ENCODE assay signal across 17 mouse cellular contexts in genomic region chr4:151619541-151620016, GRCm38 (mm10).
DNase-seq lines count a peak whose midpoint lies in the region; ATAC-seq and TF ChIP-seq lines count a peak whose summit lies in the region.
"Had no signal": no experiment of that assay in that cellular context is flagged by ENCODE, and none has a peak within 500 bp of the region (broad histone marks: within the 10 kb centered on the region; RNA-seq: fewer than 3 reads in every experiment).

No protein-coding gene starts in this region.

- no peaks in the 10 kb centered on the region for H3K36me3 ChIP-seq in midbrain, embryonic 13.5 days
- no peaks in the 10 kb centered on the region for H3K36me3 ChIP-seq in midbrain, embryonic 10.5 days
- no peaks in the 10 kb centered on the region for H3K36me3 ChIP-seq in heart, embryonic 16.5 days (ENCODE audit: control insufficient read depth, insufficient read depth)
- no peaks in the 10 kb centered on the region for H3K36me3 ChIP-seq in hindbrain, postnatal 0 days (ENCODE audit: insufficient read depth, low read length)
- no peaks in the 10 kb centered on the region for H3K36me3 ChIP-seq in lung, postnatal 0 days (ENCODE audit: insufficient read depth, low read length)
- H3K36me3 ChIP-seq: embryonic facial prominence, embryonic 12.5 days; forebrain, embryonic 15.5 days; limb, embryonic 13.5 days had no signal

- 0 out of 2 replicates have a peak, but pooled peaks cover 4% of the 10 kb centered on the region for H3K27me3 ChIP-seq in midbrain, embryonic 13.5 days
- peaks cover 8% of the 10 kb centered on the region; the same call in 1 of the 2 replicates for H3K27me3 ChIP-seq in midbrain, embryonic 10.5 days (ENCODE audit: low read depth, poor library complexity, severe bottlenecking)
- peaks cover 2% of the 10 kb centered on the region; the same call in 1 of the 2 replicates for H3K27me3 ChIP-seq in heart, embryonic 16.5 days (ENCODE audit: control insufficient read depth, insufficient read depth, low read length)
- no peaks in the 10 kb centered on the region for H3K27me3 ChIP-seq in hindbrain, postnatal 0 days (ENCODE audit: insufficient read depth, low read length)
- no peaks in the 10 kb centered on the region for H3K27me3 ChIP-seq in lung, postnatal 0 days (replicated peaks; ENCODE audit: insufficient read depth, low read length)
- H3K27me3 ChIP-seq: embryonic facial prominence, embryonic 12.5 days; forebrain, embryonic 15.5 days; limb, embryonic 13.5 days had no signal

- H3K9me3 ChIP-seq in midbrain, embryonic 13.5 days: no peaks in the 10 kb centered on the region
- no peaks in the 10 kb centered on the region; the same call in 1 of the 2 replicates for H3K9me3 ChIP-seq in midbrain, embryonic 10.5 days (replicated peaks)
- H3K9me3 ChIP-seq in heart, embryonic 16.5 days (replicated peaks; ENCODE audit: control insufficient read depth, low read length): peaks cover 14% of the 10 kb centered on the region
- no peaks in the 10 kb centered on the region for H3K9me3 ChIP-seq in hindbrain, postnatal 0 days (ENCODE audit: low read length)
- no peaks in the 10 kb centered on the region for H3K9me3 ChIP-seq in lung, postnatal 0 days (ENCODE audit: low read length)
- H3K9me3 ChIP-seq: embryonic facial prominence, embryonic 12.5 days; forebrain, embryonic 15.5 days; limb, embryonic 13.5 days had no signal

- ATAC-seq in midbrain, embryonic 13.5 days: peak; percentile 27; the same call in 1 of the 2 replicates
- ATAC-seq in heart, embryonic 16.5 days (replicated peaks; ENCODE audit: extremely low read depth, insufficient read depth, low FRiP score): peak; percentile 75
- ATAC-seq in hindbrain, postnatal 0 days: peak; percentile 85
- ATAC-seq in lung, postnatal 0 days: no peak
- ATAC-seq: forebrain, embryonic 15.5 days had no signal

- no peak for TF ChIP-seq EP300 in lung, postnatal 0 days (IDR thresholded peaks at IDR 0.05)

- no peak overlapping the region for H3K4me3 ChIP-seq in midbrain, embryonic 13.5 days (replicated peaks)
- H3K4me3 ChIP-seq in midbrain, embryonic 10.5 days: no peak overlapping the region
- no peak overlapping the region for H3K4me3 ChIP-seq in heart, embryonic 16.5 days (ENCODE audit: low read length)
- H3K4me3 ChIP-seq in hindbrain, postnatal 0 days (ENCODE audit: low read length): no peak overlapping the region
- no peak overlapping the region for H3K4me3 ChIP-seq in lung, postnatal 0 days (ENCODE audit: low read depth, low read length)
- H3K4me3 ChIP-seq: embryonic facial prominence, embryonic 12.5 days; forebrain, embryonic 15.5 days; limb, embryonic 13.5 days had no signal

- H3K4me2 ChIP-seq in midbrain, embryonic 13.5 days (replicated peaks): no peak overlapping the region
- H3K4me2 ChIP-seq in heart, embryonic 16.5 days (ENCODE audit: low read depth, low read length): no peak overlapping the region
- H3K4me2 ChIP-seq in hindbrain, postnatal 0 days (ENCODE audit: low read depth, low read length): no peak overlapping the region
- no peak overlapping the region for H3K4me2 ChIP-seq in lung, postnatal 0 days (replicated peaks; ENCODE audit: low read depth, low read length)
- H3K4me2 ChIP-seq: embryonic facial prominence, embryonic 12.5 days; forebrain, embryonic 15.5 days; limb, embryonic 13.5 days had no signal

- intact Hi-C loops in heart, postnatal 14 days (cut with DNase I): loop anchor here (5.0 kb wide), 1 partner anchor 143 kb away; no protein-coding TSS in a partner anchor

- WGBS in midbrain, embryonic 13.5 days: 60% methylated on average over 14 of the region's 14 CpGs
- 77% methylated on average over 14 of the region's 14 CpGs for WGBS in midbrain, embryonic 10.5 days
- 61% methylated on average over 14 of the region's 14 CpGs for WGBS in heart, embryonic 16.5 days
- 47% methylated on average over 14 of the region's 14 CpGs for WGBS in hindbrain, postnatal 0 days
- 71% methylated on average over 14 of the region's 14 CpGs for WGBS in lung, postnatal 0 days

- DNase-seq in heart, adult 8-10 months (ENCODE audit: low spot score): peak; percentile 42
- DNase-seq in heart, postnatal 14 days: no peak
- no peak for DNase-seq in midbrain, embryonic 10.5 days (ENCODE audit: low spot score)
- DNase-seq in hindbrain, postnatal 0 days (ENCODE audit: low spot score): peak; percentile 72
- DNase-seq in lung, postnatal 0 days (ENCODE audit: low spot score): no peak
- DNase-seq: cerebellum, adult 11 months; gastrocnemius, postnatal 36 days; kidney, adult 11 months; kidney, postnatal 14 days; lung, postnatal 10 days; thymus, postnatal 36 days had no signal

- no peak overlapping the region for H3K9ac ChIP-seq in midbrain, embryonic 13.5 days (replicated peaks)
- no peak overlapping the region for H3K9ac ChIP-seq in heart, embryonic 16.5 days (ENCODE audit: low read length)
- H3K9ac ChIP-seq in hindbrain, postnatal 0 days (replicated peaks; ENCODE audit: low read length): no peak overlapping the region
- no peak overlapping the region for H3K9ac ChIP-seq in lung, postnatal 0 days (replicated peaks; ENCODE audit: low read depth)
- H3K9ac ChIP-seq: embryonic facial prominence, embryonic 12.5 days; forebrain, embryonic 15.5 days; limb, embryonic 13.5 days; liver, embryonic 14.5 days had no signal

- H3K4me1 ChIP-seq in midbrain, embryonic 13.5 days (replicated peaks): peaks cover 25% of the 10 kb centered on the region
- H3K4me1 ChIP-seq in midbrain, embryonic 10.5 days: peaks cover 25% of the 10 kb centered on the region
- H3K4me1 ChIP-seq in heart, embryonic 16.5 days (ENCODE audit: control insufficient read depth, insufficient read depth, low read length): peaks cover 3% of the 10 kb centered on the region; the same call in 1 of the 2 replicates
- H3K4me1 ChIP-seq in hindbrain, postnatal 0 days (ENCODE audit: insufficient read depth, low read length): no peaks in the 10 kb centered on the region
- no peaks in the 10 kb centered on the region for H3K4me1 ChIP-seq in lung, postnatal 0 days (ENCODE audit: insufficient read depth, low read depth, low read length)
- H3K4me1 ChIP-seq: limb, embryonic 13.5 days had no signal

- no peak overlapping the region for H3K27ac ChIP-seq in midbrain, embryonic 13.5 days
- H3K27ac ChIP-seq in midbrain, embryonic 10.5 days (replicated peaks): no peak overlapping the region
- H3K27ac ChIP-seq in heart, embryonic 16.5 days (ENCODE audit: low read length): no peak overlapping the region
- peak overlapping the region; percentile 41; the same call in 1 of the 2 replicates for H3K27ac ChIP-seq in hindbrain, postnatal 0 days
- no peak overlapping the region for H3K27ac ChIP-seq in lung, postnatal 0 days (ENCODE audit: low read length)
- H3K27ac ChIP-seq: embryonic facial prominence, embryonic 12.5 days; limb, embryonic 13.5 days; liver, embryonic 14.5 days had no signal

- no peak for TF ChIP-seq CTCF in hindbrain, postnatal 0 days (IDR thresholded peaks at IDR 0.05; ENCODE audit: low read depth)
- TF ChIP-seq CTCF in lung, postnatal 0 days (IDR thresholded peaks at IDR 0.05): no peak

Comparison
In these comparisons a context has a peak if more than half of its experiments do, and no peak if none do; other contexts are left out.
1. DNase-seq: peak in heart, adult 8-10 months (single experiment) and hindbrain, postnatal 0 days (single experiment); none in heart, postnatal 14 days (0 of 2), midbrain, embryonic 10.5 days (single experiment) and lung, postnatal 0 days (single experiment).